Mouse (Mus musculus) heart, embryonic 13.5 days (tissue): Measurements from ENCODE around the gene Nkg7. TPM values are rescaled to one million over a fixed set of nuclear protein-coding genes. Genes with fewer than 3 reads are reported as not detected.
A peak's percentile ranks its signal among the peaks of the same experiment; 100 is the strongest.

Experiments
- ATAC-seq: fragments of 200-750 bp; cut with Nextera tagmentation; 2 replicates; pipeline ENCODE4 v1.8.0; 2017; ENCODE audit warnings: moderate TSS enrichment; ENCODE audit not compliant: insufficient number of reproducible peaks, low FRiP score, low TSS enrichment; ENCODE audit errors: extremely low read depth
- H3K27ac ChIP-seq: fragments of 300-500 bp; sonication (generic); replicated peaks from 2 replicates; pipeline ENCODE4 v1.5.1; 2015; ENCODE audit warnings: moderate library complexity, mild to moderate bottlenecking, inconsistent platforms
- H3K27me3 ChIP-seq: fragments of 300-500 bp; sonication (generic); replicated peaks from 2 replicates; pipeline ENCODE4 v1.6.1; 2015; ENCODE audit warnings: mild to moderate bottlenecking, inconsistent platforms
- H3K36me3 ChIP-seq: fragments of 300-500 bp; sonication (generic); 2 replicates; pipeline ENCODE4 v1.6.1; 2015; ENCODE audit warnings: mild to moderate bottlenecking, inconsistent platforms
- H3K4me1 ChIP-seq: fragments of 300-500 bp; sonication (generic); 2 replicates; pipeline ENCODE4 v1.6.1; 2015; ENCODE audit warnings: inconsistent platforms
- H3K4me2 ChIP-seq: fragments of 300-500 bp; sonication (generic); 2 replicates; pipeline ENCODE4 v1.6.1; 2015; ENCODE audit warnings: inconsistent platforms, mild to moderate bottlenecking, moderate library complexity
- H3K4me3 ChIP-seq: fragments of 300-500 bp; sonication (generic); 2 replicates; pipeline ENCODE4 v1.5.1; 2015; ENCODE audit warnings: moderate library complexity, mild to moderate bottlenecking, inconsistent platforms
- H3K9ac ChIP-seq: fragments of 300-500 bp; sonication (generic); 2 replicates; pipeline ENCODE4 v1.6.1; 2015; ENCODE audit warnings: inconsistent platforms, mild to moderate bottlenecking, moderate library complexity
- H3K9me3 ChIP-seq: fragments of 300-500 bp; sonication (generic); 2 replicates; pipeline ENCODE4 v1.6.1; 2016; ENCODE audit warnings: inconsistent platforms
- WGBS: fragments of 180-500 bp; shearing (Covaris S2); methylation state at CpG from one replicate; pipeline ENCODE4 v1.1.7; 2015; ENCODE audit warnings: mixed read lengths; 5-methylcytosine and 5-hydroxymethylcytosine counted together
- microRNA-seq: library from miRNA; unstranded; fragments of <30 nt; microRNA quantifications from one replicate; pipeline ENCODE4, GENCODE M21; 2016
- polyA plus RNA-seq: library from polyadenylated mRNA; unstranded; fragments of >200 nt; fragmentation: Nextera tagmentation; extraction: Ambion mirVana; gene quantifications from 2 replicates; pipeline ENCODE4 v1.2.1, GENCODE M21; 2015

The Nkg7 gene
- polyA plus RNA-seq, 1 experiment from 2014 or later: 1.4 TPM

DNA sequence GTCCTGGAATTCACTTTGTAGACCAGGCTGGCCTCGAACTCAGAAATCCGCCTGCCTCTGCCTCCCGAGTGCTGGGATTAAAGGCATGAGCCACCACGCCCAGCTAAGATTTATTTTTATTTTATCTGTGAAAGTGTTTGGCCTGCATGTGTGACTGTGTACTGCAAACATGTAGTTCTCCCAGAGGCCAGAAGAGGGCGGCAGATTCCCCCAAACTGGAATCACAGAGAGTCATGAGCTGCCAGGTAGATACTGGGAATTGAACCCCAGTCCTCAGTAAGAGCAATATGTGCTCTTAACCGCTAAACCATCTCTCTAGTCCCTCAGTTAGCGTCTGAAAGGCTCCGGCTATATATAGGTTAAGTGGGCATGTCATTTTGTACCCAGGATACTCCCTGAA is 33.5 kb downstream of the Nkg7 start:
- Histone ChIP-seq H3K9ac (no peak overlapping the region), H3K27me3 (peaks cover 24% of the 10 kb centered on the region), H3K4me1 (peaks cover 7% of the 10 kb centered on the region; the same call in 1 of the 2 replicates), H3K4me2 (no peak overlapping the region), H3K36me3 (no peaks in the 10 kb centered on the region), H3K9me3 (no peaks in the 10 kb centered on the region), H3K4me3 (no peak overlapping the region), H3K27ac (no peak overlapping the region)
- no peak for ATAC-seq
- WGBS: 36% methylated on average over 8 of the region's 8 CpGs

DNA sequence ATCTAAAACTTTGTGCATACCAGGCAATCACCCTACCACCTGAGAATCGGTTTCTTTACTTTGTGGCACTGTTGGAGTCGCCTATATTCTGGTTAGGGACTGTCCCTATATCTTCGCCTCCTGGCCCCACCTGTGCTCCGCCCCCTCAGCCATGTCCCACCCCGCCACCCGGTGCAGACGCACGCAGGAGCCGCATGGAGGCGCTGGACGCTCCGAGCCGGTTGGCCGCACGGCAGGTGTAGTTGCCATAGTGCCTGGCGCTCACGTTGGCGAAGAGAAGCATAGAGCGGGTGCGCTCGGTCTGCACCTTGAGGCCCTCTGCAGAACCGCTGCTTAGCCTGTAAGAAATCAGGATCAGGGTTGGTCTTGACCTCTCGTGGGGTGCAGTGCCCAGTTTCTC is 38.8 kb downstream of the Nkg7 start:
- Histone ChIP-seq H3K4me1 (peaks cover 3% of the 10 kb centered on the region; the same call in 1 of the 2 replicates), H3K4me2 (no peak overlapping the region), H3K27ac (no peak overlapping the region), H3K9ac (no peak overlapping the region), H3K27me3 (peaks cover 66% of the 10 kb centered on the region), H3K4me3 (no peak overlapping the region), H3K9me3 (no peaks in the 10 kb centered on the region), H3K36me3 (no peaks in the 10 kb centered on the region)
- 10% methylated on average over 23 of the region's 23 CpGs for WGBS
- ATAC-seq: no peak

DNA sequence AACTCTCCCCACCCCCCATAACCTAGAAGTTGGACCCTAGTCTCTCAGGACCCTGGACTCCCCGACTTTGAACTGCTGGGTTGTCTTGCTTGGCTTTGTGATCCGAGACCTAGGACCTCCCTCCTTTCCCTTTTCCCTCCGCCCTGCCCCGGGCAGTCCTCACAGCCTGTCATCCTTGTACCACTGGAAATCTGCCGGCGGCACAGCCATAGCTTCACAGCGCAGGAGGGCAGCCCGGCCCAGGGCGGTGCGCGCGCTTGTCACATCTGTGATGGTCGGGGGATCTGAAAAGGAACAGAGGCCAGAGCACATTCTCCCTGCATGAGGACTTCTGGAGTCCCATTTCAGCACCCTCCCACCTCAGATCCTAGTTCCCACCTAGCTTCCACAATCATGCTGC is 39.5 kb downstream of the Nkg7 start:
- Histone ChIP-seq H3K27ac (no peak overlapping the region), H3K9ac (no peak overlapping the region), H3K36me3 (no peaks in the 10 kb centered on the region), H3K9me3 (no peaks in the 10 kb centered on the region), H3K4me3 (peak overlapping the region; percentile 16), H3K27me3 (peaks cover 66% of the 10 kb centered on the region), H3K4me2 (peak overlapping the region; percentile 31; the same call in 1 of the 2 replicates), H3K4me1 (peaks cover 3% of the 10 kb centered on the region; the same call in 1 of the 2 replicates)
- ATAC-seq: no peak
- 4% methylated on average over 13 of the region's 13 CpGs for WGBS

DNA sequence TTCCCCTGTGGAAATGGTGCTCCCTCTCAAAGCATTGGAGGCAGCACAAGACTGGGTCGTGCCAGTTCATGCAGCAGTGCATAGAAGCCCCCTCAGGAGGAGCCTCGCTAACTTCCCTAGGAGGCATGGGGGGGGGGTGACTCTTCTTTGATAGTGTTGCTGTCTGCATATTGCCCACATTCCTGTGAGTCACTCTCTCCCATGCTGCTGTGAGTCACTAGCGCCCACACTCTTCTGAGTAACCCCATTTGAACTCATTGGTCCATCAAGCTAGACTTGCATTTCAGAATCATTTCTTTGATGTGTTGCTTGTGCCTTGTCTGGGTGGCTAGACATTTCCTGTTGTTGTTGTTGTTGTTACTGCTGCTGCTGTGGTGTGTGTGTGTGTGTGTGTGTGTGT is 44.3 kb downstream of the Nkg7 start:
- H3K27me3 ChIP-seq: peaks cover 34% of the 10 kb centered on the region
- peaks cover 7% of the 10 kb centered on the region; the same call in 1 of the 2 replicates for H3K4me1 ChIP-seq
- H3K4me3 ChIP-seq: no peak overlapping the region
- H3K4me2 ChIP-seq: no peak overlapping the region
- ATAC-seq: no peak
- no peak overlapping the region for H3K27ac ChIP-seq
- no peaks in the 10 kb centered on the region for H3K9me3 ChIP-seq
- H3K9ac ChIP-seq: no peak overlapping the region
- no peaks in the 10 kb centered on the region for H3K36me3 ChIP-seq
- 60% methylated on average over 3 of the region's 3 CpGs for WGBS

DNA sequence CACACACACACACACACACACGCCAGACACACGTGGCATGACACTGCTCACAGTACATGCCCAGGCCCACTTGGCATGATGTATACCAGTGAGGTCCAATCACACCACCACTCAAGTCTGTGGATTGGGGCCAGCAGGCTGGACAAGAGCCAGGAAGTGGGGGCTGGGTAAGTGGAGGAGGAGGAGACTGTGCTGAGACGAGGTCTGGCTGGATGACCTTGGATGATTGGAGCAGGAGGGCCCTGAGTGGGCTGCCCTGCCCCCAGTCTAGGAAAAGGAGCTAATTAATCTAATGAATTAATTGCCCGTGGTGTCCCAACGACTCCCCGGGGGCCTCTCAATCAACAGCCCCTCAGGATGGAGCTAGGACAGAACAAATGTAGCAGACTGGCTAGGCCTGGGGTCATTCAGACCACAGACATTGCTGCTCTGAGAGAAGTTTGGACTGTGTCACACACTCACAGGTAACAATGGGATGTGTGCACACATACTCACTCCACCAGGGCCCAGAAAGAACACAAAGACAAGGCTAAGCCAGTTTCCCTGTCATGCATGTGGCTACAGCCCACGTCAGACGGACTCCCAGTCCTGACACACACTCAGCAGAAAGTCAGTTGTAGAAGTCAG is 45.3 kb downstream of the Nkg7 start:
- Histone ChIP-seq H3K4me3 (no peak overlapping the region), H3K27ac (no peak overlapping the region), H3K36me3 (no peaks in the 10 kb centered on the region), H3K9me3 (no peaks in the 10 kb centered on the region), H3K4me2 (no peak overlapping the region), H3K9ac (no peak overlapping the region), H3K4me1 (0 out of 2 replicates have a peak, but pooled peaks cover 4% of the 10 kb centered on the region), H3K27me3 (peaks cover 27% of the 10 kb centered on the region)
- peak; percentile 2; the same call in 1 of the 2 replicates for ATAC-seq
- 53% methylated on average over 8 of the region's 8 CpGs for WGBS

DNA sequence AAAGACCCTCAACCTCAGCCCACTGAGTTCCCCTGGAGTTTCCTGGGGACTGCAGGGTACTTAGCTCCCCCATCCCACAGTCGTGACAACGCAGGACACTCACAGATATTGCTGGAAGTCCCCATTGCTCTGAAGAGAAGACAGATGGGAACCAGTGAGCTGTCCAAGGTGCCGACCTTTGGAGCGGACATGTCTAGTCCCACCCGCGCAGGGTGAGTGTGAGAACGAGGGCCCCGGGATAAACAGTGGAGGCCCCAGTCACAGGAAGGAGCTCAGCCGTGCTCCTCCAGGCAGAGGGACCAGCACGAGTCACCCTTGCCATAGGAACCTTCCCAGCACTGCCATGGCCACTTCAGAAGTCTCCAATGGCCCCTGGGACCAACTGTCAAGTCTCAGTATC is 46.4 kb downstream of the Nkg7 start:
- Histone ChIP-seq H3K27me3 (peaks cover 24% of the 10 kb centered on the region), H3K9me3 (no peaks in the 10 kb centered on the region), H3K4me3 (no peak overlapping the region), H3K27ac (no peak overlapping the region), H3K9ac (no peak overlapping the region), H3K4me2 (no peak overlapping the region), H3K36me3 (no peaks in the 10 kb centered on the region), H3K4me1 (0 out of 2 replicates have a peak, but pooled peaks cover 4% of the 10 kb centered on the region)
- ATAC-seq: no peak
- WGBS: 7% methylated on average over 10 of the region's 10 CpGs

Small RNA genes lying within 50 kb of the gene (microRNA-seq; reads per million reads assigned to microRNA genes)
- gene Mir7051: 1.8 reads per million

Other genes with a start within 250 kb of the Nkg7 start
- gene Zfp715, start 123.8 kb upstream of the Nkg7 start, polyA plus RNA-seq: 8.2 and 8.8 TPM in 2 replicates
- 0.17 TPM in 1 of 2 replicates, not detected in the other for gene Siglecf, start 85.7 kb upstream of the Nkg7 start, polyA plus RNA-seq
- gene Siglecg, start 28.9 kb upstream of the Nkg7 start, polyA plus RNA-seq: 0.08 and 0.19 TPM in 2 replicates
- 0.34 TPM in 1 of 2 replicates, not detected in the other for gene Lim2, start 9.4 kb upstream of the Nkg7 start, polyA plus RNA-seq
- gene Cldnd2, start 3.7 kb downstream of the Nkg7 start, polyA plus RNA-seq: not detected in 2 replicates
- 513 and 605 TPM in 2 replicates for gene Etfb, start 7.0 kb downstream of the Nkg7 start, polyA plus RNA-seq
- 0.32 and 0.33 TPM in 2 replicates for gene Gm45233, start 7.1 kb downstream of the Nkg7 start, polyA plus RNA-seq
- 2.2 and 2.8 TPM in 2 replicates for gene Vsig10l, start 26.1 kb downstream of the Nkg7 start, polyA plus RNA-seq
- gene Iglon5, start 53.0 kb downstream of the Nkg7 start, polyA plus RNA-seq: 0.09 and 0.12 TPM in 2 replicates
- not detected in 2 replicates for gene 4931406B18Rik, start 68.9 kb downstream of the Nkg7 start, polyA plus RNA-seq
- gene Cd33, start 107.4 kb downstream of the Nkg7 start, polyA plus RNA-seq: 0.68 and 1.1 TPM in 2 replicates
- gene Zfp658, start 125.2 kb downstream of the Nkg7 start, polyA plus RNA-seq: 1.2 and 1.3 TPM in 2 replicates
- gene Zfp719, start 142.5 kb downstream of the Nkg7 start, polyA plus RNA-seq: 7.0 TPM in 2 replicates
- gene Zfp819, start 170.1 kb downstream of the Nkg7 start, polyA plus RNA-seq: not detected in 2 replicates
- gene Ceacam18, start 197.6 kb downstream of the Nkg7 start, polyA plus RNA-seq: not detected in 2 replicates
- gene Siglece, start 223.1 kb downstream of the Nkg7 start, polyA plus RNA-seq: 0.41 and 0.52 TPM in 2 replicates
- gene Ctu1, start 234.9 kb downstream of the Nkg7 start, polyA plus RNA-seq: 6.3 and 6.8 TPM in 2 replicates